Mouse (Mus musculus) CH12.LX (cell line): Measurements from ENCODE around the gene Dlx3.

Experiments
- CTCF ChIP-seq, 2 experiments: IDR thresholded peaks in 1 of 2; conservative IDR thresholded peaks in 1 of 2; 2 replicates each; pipeline ENCODE4 v1.5.1; 2011 to 2012; ENCODE audit warnings: low read depth in 2 of 2, low read length in 2 of 2, improper control_type of control experiment in 1 of 2, inconsistent platforms in 1 of 2, mild to moderate bottlenecking in 1 of 2, moderate library complexity in 1 of 2
- EP300 ChIP-seq: IDR thresholded peaks from 2 replicates; pipeline ENCODE4 v1.6.1; 2011; ENCODE audit warnings: low read length, improper control_type of control experiment
- HCFC1 ChIP-seq: IDR thresholded peaks from 2 replicates; pipeline ENCODE4 v1.6.1; 2012; ENCODE audit warnings: low read depth, mild to moderate bottlenecking, inconsistent platforms, low read length, improper control_type of control experiment
- IRF4 ChIP-seq: IDR thresholded peaks from 2 replicates; pipeline ENCODE4 v1.6.1; 2014; ENCODE audit warnings: low read depth, mild to moderate bottlenecking, inconsistent platforms, low read length, improper control_type of control experiment
- MAFK ChIP-seq: IDR thresholded peaks from 2 replicates; pipeline ENCODE4 v1.6.1; 2011; ENCODE audit warnings: low read length, improper control_type of control experiment; ENCODE audit not compliant: insufficient replicate concordance
- MXI1 ChIP-seq: IDR thresholded peaks from 2 replicates; pipeline ENCODE4 v1.6.1; 2011; ENCODE audit warnings: mild to moderate bottlenecking, low read depth, low read length, improper control_type of control experiment
- POLR2A ChIP-seq: IDR thresholded peaks from 2 replicates; pipeline ENCODE4 v1.6.1; 2011; ENCODE audit warnings: low read depth, mild to moderate bottlenecking, improper control_type of control experiment, low read length
- SIN3A ChIP-seq: IDR thresholded peaks from 2 replicates; pipeline ENCODE4 v1.6.1; 2012; ENCODE audit warnings: low read length, improper control_type of control experiment, inconsistent platforms
- USF1 ChIP-seq: IDR thresholded peaks from 2 replicates; pipeline ENCODE4 v1.6.1; 2014; ENCODE audit warnings: low read depth, mild to moderate bottlenecking, inconsistent platforms, low read length, improper control_type of control experiment
- ZKSCAN1 ChIP-seq: IDR thresholded peaks from 2 replicates; pipeline ENCODE4 v1.6.1; 2012; ENCODE audit warnings: low read depth, inconsistent platforms, low read length, improper control_type of control experiment, borderline replicate concordance

DNA sequence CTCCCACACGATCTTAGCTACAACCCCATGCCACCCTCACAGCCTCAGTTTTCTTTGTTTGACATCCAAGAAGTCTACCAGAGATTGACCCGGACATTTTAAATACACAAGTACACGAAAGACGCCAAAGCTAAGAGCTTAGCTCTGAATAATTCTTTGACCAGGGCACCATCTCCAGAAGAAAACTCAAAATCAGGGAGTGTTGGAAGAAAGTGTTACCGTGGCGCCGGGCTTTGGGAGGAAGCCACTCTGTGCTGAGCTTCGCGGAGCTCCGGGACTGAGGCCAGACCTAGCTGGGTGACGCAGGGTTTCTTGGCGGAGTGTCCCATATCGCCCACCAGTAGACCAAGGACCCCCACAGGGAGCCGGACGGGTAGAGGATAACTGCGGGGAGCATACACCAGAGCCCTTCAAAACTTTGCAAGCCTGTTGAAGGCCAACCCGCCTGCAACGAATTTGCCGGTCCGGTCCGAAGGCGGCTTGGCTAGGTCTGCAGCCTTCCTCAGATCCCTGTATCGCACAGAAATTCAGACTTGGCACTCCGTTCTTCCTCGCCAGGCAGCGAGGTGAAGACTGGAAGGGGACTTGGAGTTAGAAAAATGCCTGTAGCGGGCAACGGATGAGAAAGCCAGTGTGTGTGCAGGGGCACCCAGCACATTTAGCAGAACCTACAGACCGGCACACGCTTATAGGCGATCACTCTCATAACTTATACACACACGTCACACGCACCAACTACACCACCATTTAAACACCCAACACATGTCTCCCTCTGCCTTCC is 30.5 kb downstream of the Dlx3 start:
- TF ChIP-seq CTCF (conservative IDR thresholded peaks at IDR 0.05 in 1 of 2, IDR thresholded peaks at IDR 0.05 in 1 of 2; ENCODE audit: low read depth in 2 of 2, low read length in 2 of 2) (no peak), SIN3A (no peak), MAFK (no peak), POLR2A (no peak), IRF4 (no peak), HCFC1 (no peak), ZKSCAN1 (no peak), USF1 (no peak), EP300 (no peak), MXI1 (no peak)
